Mouse (Mus musculus) liver, embryonic 12.5 days (tissue): Measurements from ENCODE around the gene Ston1. TPM values are rescaled to one million over a fixed set of nuclear protein-coding genes. Genes with fewer than 3 reads are reported as not detected.

ENCODE experiments used
- ATAC-seq: fragments of 200-750 bp; cut with Nextera tagmentation; 2 replicates; pipeline ENCODE4 v1.8.0; 2017; ENCODE audit warnings: moderate number of reproducible peaks, mild to moderate bottlenecking, moderate library complexity
- H3K27ac ChIP-seq: fragments of 300-500 bp; sonication (generic); 2 replicates; pipeline ENCODE4 v1.5.1; 2016; ENCODE audit warnings: mild to moderate bottlenecking
- H3K27me3 ChIP-seq: fragments of 300-500 bp; sonication (generic); replicated peaks from 2 replicates; pipeline ENCODE4 v1.6.1; 2016; ENCODE audit warnings: mild to moderate bottlenecking, moderate library complexity
- H3K36me3 ChIP-seq: fragments of 300-500 bp; sonication (generic); 2 replicates; pipeline ENCODE4 v1.6.1; 2016; ENCODE audit warnings: mild to moderate bottlenecking, moderate library complexity
- H3K4me1 ChIP-seq: fragments of 300-500 bp; sonication (generic); 2 replicates; pipeline ENCODE4 v1.6.1; 2016
- H3K4me2 ChIP-seq: fragments of 300-500 bp; sonication (generic); 2 replicates; pipeline ENCODE4 v1.6.1; 2016; ENCODE audit warnings: mild to moderate bottlenecking, moderate library complexity
- H3K4me3 ChIP-seq: fragments of 300-500 bp; sonication (generic); 2 replicates; pipeline ENCODE4 v1.5.1; 2016; ENCODE audit warnings: mild to moderate bottlenecking, moderate library complexity
- H3K9ac ChIP-seq: fragments of 300-500 bp; sonication (generic); 2 replicates; pipeline ENCODE4 v1.6.1; 2016; ENCODE audit warnings: mild to moderate bottlenecking, moderate library complexity
- H3K9me3 ChIP-seq: fragments of 300-500 bp; sonication (generic); replicated peaks from 2 replicates; pipeline ENCODE4 v1.6.1; 2016; ENCODE audit warnings: mild to moderate bottlenecking, moderate library complexity
- WGBS: fragments of 180-500 bp; shearing (Covaris S2); methylation state at CpG from one replicate; pipeline ENCODE4 v1.1.7; 2016; ENCODE audit not compliant: insufficient replicate concordance; 5-methylcytosine and 5-hydroxymethylcytosine counted together
- polyA plus RNA-seq: library from polyadenylated mRNA; unstranded; fragments of >200 nt; fragmentation: Nextera tagmentation; extraction: Ambion mirVana; gene quantifications from 2 replicates; pipeline ENCODE4 v1.2.1, GENCODE M21; 2016

Ston1 gene
- polyA plus RNA-seq: 1.4 TPM in 2 replicates

GRCm38 (mm10) chr17:88597222-88598055 is at the start of gene Ston1:
Ston1 (plus strand) TSS chr17:88597684.
- WGBS: 2% methylated on average over 38 of the region's 41 CpGs
- peak within 1 kb of the TSS; percentile 32; the same call in 1 of the 2 replicates for H3K27ac ChIP-seq
- peak; percentile 74 for ATAC-seq
- no peaks in the 10 kb centered on the region; the same call in 1 of the 2 replicates for H3K27me3 ChIP-seq
- peak within 1 kb of the TSS; percentile 65 for H3K9ac ChIP-seq
- H3K4me1 ChIP-seq: peaks cover 14% of the 10 kb centered on the region
- H3K4me3 ChIP-seq: peak within 1 kb of the TSS; percentile 59
- H3K4me2 ChIP-seq: peak within 1 kb of the TSS; percentile 79
- H3K36me3 ChIP-seq: no peaks in the 10 kb centered on the region
- no peaks in the 10 kb centered on the region for H3K9me3 ChIP-seq

- Histone ChIP-seq H3K36me3 (peaks cover 40% of the 10 kb centered on the region), H3K9me3 (no peaks in the 10 kb centered on the region), H3K4me1 (peaks cover 40% of the 10 kb centered on the region), H3K4me2 (peak overlapping the region; percentile 12), H3K4me3 (no peak overlapping the region), H3K27me3 (no peaks in the 10 kb centered on the region), H3K9ac (no peak overlapping the region), H3K27ac (no peak overlapping the region)
- ATAC-seq: peak; percentile 80
- 67% methylated on average over 24 of the region's 24 CpGs for WGBS
These were observed 47.9 kb upstream of the Ston1 start for GRCm38 (mm10) chr17:88549411-88550191.

GRCm38 (mm10) chr17:88550351-88550750 is 47.1 kb upstream of the Ston1 start:
- Histone ChIP-seq H3K4me1 (peaks cover 40% of the 10 kb centered on the region), H3K27ac (no peak overlapping the region), H3K9me3 (no peaks in the 10 kb centered on the region), H3K27me3 (no peaks in the 10 kb centered on the region), H3K4me3 (no peak overlapping the region), H3K4me2 (no peak overlapping the region), H3K36me3 (peaks cover 46% of the 10 kb centered on the region), H3K9ac (no peak overlapping the region)
- ATAC-seq: no peak
- WGBS: 72% methylated on average over 5 of the region's 5 CpGs

GRCm38 (mm10) chr17:88550981-88551940 is 46.2 kb upstream of the Ston1 start:
- Histone ChIP-seq H3K27ac (0 out of 2 replicates have a peak overlapping the region, but pooled peaks have one; percentile 7), H3K4me3 (no peak overlapping the region), H3K27me3 (no peaks in the 10 kb centered on the region), H3K9me3 (no peaks in the 10 kb centered on the region), H3K9ac (no peak overlapping the region), H3K36me3 (peaks cover 50% of the 10 kb centered on the region), H3K4me2 (no peak overlapping the region), H3K4me1 (peaks cover 40% of the 10 kb centered on the region)
- ATAC-seq: no peak
- WGBS: 38% methylated on average over 10 of the region's 10 CpGs

- Histone ChIP-seq H3K9me3 (no peaks in the 10 kb centered on the region), H3K4me1 (peaks cover 40% of the 10 kb centered on the region), H3K27me3 (no peaks in the 10 kb centered on the region), H3K27ac (0 out of 2 replicates have a peak overlapping the region, but pooled peaks have one; percentile 20), H3K36me3 (peaks cover 54% of the 10 kb centered on the region), H3K9ac (no peak overlapping the region), H3K4me3 (no peak overlapping the region), H3K4me2 (no peak overlapping the region)
- WGBS: 42% methylated on average over 6 of the region's 6 CpGs
- ATAC-seq: no peak
These were observed 44.9 kb upstream of the Ston1 start for GRCm38 (mm10) chr17:88552556-88552955.

GRCm38 (mm10) chr17:88553001-88553449 is 44.5 kb upstream of the Ston1 start:
- Histone ChIP-seq H3K9me3 (no peaks in the 10 kb centered on the region), H3K36me3 (peaks cover 51% of the 10 kb centered on the region), H3K27me3 (no peaks in the 10 kb centered on the region), H3K4me2 (no peak overlapping the region), H3K9ac (no peak overlapping the region), H3K4me1 (peaks cover 40% of the 10 kb centered on the region), H3K27ac (no peak overlapping the region), H3K4me3 (no peak overlapping the region)
- no peak for ATAC-seq
- 61% methylated on average over 8 of the region's 8 CpGs for WGBS

- Histone ChIP-seq H3K9ac (no peak overlapping the region), H3K27me3 (no peaks in the 10 kb centered on the region), H3K4me3 (no peak overlapping the region), H3K4me1 (peaks cover 40% of the 10 kb centered on the region), H3K9me3 (no peaks in the 10 kb centered on the region), H3K4me2 (no peak overlapping the region), H3K36me3 (peaks cover 53% of the 10 kb centered on the region), H3K27ac (no peak overlapping the region)
- WGBS: 82% methylated on average over 11 of the region's 11 CpGs
- ATAC-seq: no peak
These were observed 43.9 kb upstream of the Ston1 start for GRCm38 (mm10) chr17:88553473-88554087.

- H3K9ac ChIP-seq: no peak overlapping the region
- peaks cover 21% of the 10 kb centered on the region for H3K4me1 ChIP-seq
- no peak overlapping the region for H3K4me2 ChIP-seq
- H3K9me3 ChIP-seq: no peaks in the 10 kb centered on the region
- H3K27me3 ChIP-seq: no peaks in the 10 kb centered on the region
- H3K27ac ChIP-seq: no peak overlapping the region
- 75% methylated on average over 13 of the region's 13 CpGs for WGBS
- no peak for ATAC-seq
- H3K4me3 ChIP-seq: no peak overlapping the region
- peaks cover 43% of the 10 kb centered on the region for H3K36me3 ChIP-seq
These were observed 41.3 kb upstream of the Ston1 start for GRCm38 (mm10) chr17:88556176-88556575.

- H3K27ac ChIP-seq: no peak overlapping the region
- no peaks in the 10 kb centered on the region for H3K9me3 ChIP-seq
- H3K9ac ChIP-seq: no peak overlapping the region
- H3K27me3 ChIP-seq: no peaks in the 10 kb centered on the region
- no peak overlapping the region for H3K4me2 ChIP-seq
- peaks cover 20% of the 10 kb centered on the region for H3K4me1 ChIP-seq
- no peak overlapping the region for H3K4me3 ChIP-seq
- no peak for ATAC-seq
- 75% methylated on average over 4 of the region's 4 CpGs for WGBS
- H3K36me3 ChIP-seq: peaks cover 43% of the 10 kb centered on the region
These were observed 40.8 kb upstream of the Ston1 start for GRCm38 (mm10) chr17:88556688-88557087.

- no peaks in the 10 kb centered on the region for H3K27me3 ChIP-seq
- WGBS: 51% methylated on average over 13 of the region's 13 CpGs
- ATAC-seq: no peak
- no peaks in the 10 kb centered on the region for H3K9me3 ChIP-seq
- H3K36me3 ChIP-seq: peaks cover 50% of the 10 kb centered on the region
- peaks cover 8% of the 10 kb centered on the region; the same call in 1 of the 2 replicates for H3K4me1 ChIP-seq
- no peak overlapping the region for H3K4me2 ChIP-seq
- no peak overlapping the region for H3K27ac ChIP-seq
- no peak overlapping the region for H3K9ac ChIP-seq
- H3K4me3 ChIP-seq: no peak overlapping the region
These were observed 39.2 kb upstream of the Ston1 start for GRCm38 (mm10) chr17:88558168-88558842.
